Mouse (Mus musculus) heart, adult 18-20 months (tissue): ENCODE results near the gene Akap14. TPM values are rescaled to one million over a fixed set of nuclear protein-coding genes. Genes with fewer than 3 reads are reported as not detected.

Source experiments
- DNase-seq, 2 experiments: peaks; one replicate each; pipeline ENCODE4 v3.0.0; 2021 to 2022; ENCODE audit warnings: mixed read lengths in 1 of 2
- total RNA-seq, 2 experiments: library from RNA; stranded (reverse); gene quantifications; 2 replicates each; pipeline ENCODE4 v1.2.3; 2021

Akap14 gene
- total RNA-seq, 2 experiments from 2014 or later, result not detected

DNA sequence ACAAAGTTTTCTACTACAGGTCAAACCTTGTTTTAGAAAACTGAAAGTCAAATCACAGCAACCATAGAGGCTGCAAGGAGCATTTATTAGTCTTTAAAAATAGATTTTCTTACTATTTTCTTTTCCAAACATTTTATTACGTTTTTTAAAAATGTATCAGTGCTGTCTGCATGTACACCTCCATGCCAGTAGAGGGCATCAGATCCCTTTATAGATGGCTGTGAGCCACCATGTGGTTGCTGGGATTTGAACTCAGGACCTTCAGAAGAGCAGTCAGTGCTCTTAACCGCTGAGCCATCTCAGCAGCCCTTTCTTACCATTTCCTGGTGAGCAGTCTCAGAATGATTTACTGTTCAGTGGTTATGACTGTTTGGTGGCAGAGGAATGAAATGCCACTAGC is 64.8 kb downstream of the Akap14 start:
- DNase-seq, result no peak

Other genes starting within 250 kb of the Akap14 start
- gene Sept6, start 177.0 kb downstream of the Akap14 start, total RNA-seq, result 1 to 10 TPM; 4.1 to 7.5 TPM
- not detected for gene Sowahd, start 120.0 kb downstream of the Akap14 start, total RNA-seq
- 100 to 1,000 TPM; 299 to 335 TPM for gene Rpl39, start 83.4 kb downstream of the Akap14 start, total RNA-seq
- 1 to 10 TPM; 6.6 to 9.8 TPM for gene Upf3b, start 58.5 kb downstream of the Akap14 start, total RNA-seq
- gene Nkap, start 42.0 kb downstream of the Akap14 start, total RNA-seq, result 10 to 100 TPM in 1 of 2 experiments, 1 to 10 TPM in 1; 9.8 to 11.6 TPM
- gene Ndufa1, start 22.3 kb upstream of the Akap14 start, total RNA-seq, result 100 to 1,000 TPM; 829 to 884 TPM
- 1 to 10 TPM; 1.4 to 1.6 TPM for gene Rnf113a1, start 22.4 kb upstream of the Akap14 start, total RNA-seq
- not detected for gene Gm9, start 42.2 kb upstream of the Akap14 start, total RNA-seq
- gene Rhox1, start 53.4 kb upstream of the Akap14 start, total RNA-seq, result not detected
- gene Rhox2a, start 76.1 kb upstream of the Akap14 start, total RNA-seq, result not detected
- not detected for gene Rhox3a, start 81.1 kb upstream of the Akap14 start, total RNA-seq
- not detected for gene Rhox4a, start 96.5 kb upstream of the Akap14 start, total RNA-seq
- gene Rhox3a2, start 211.2 kb upstream of the Akap14 start, total RNA-seq, result not detected
- not detected for gene Rhox4a2, start 222.0 kb upstream of the Akap14 start, total RNA-seq
- gene Rhox2b, start 243.2 kb upstream of the Akap14 start, total RNA-seq, result not detected